Mouse (Mus musculus): ENCODE results near the gene BC037034. TPM values are rescaled to one million over a fixed set of nuclear protein-coding genes. Genes with fewer than 3 reads are reported as not detected.

Gene BC037034
- polyA plus RNA-seq (2017; shearing (Covaris generic)), result 19.9 TPM

GRCm38 (mm10) chr5:138263260-138264206 is at the start of gene BC037034:
Gene BC037034, minus strand, starts transcription at chr5:138264033.

GRCm38 (mm10) chr5:138279585-138280424 is 16.0 kb upstream of the BC037034 start, which contains the start of the genes Gm43720, Gpc2 and Stag3:
Gene Gm43720, minus strand, starts transcription at chr5:138279958.
Gene Gpc2, minus strand, starts transcription at chr5:138280005.
Gene Stag3, plus strand, starts transcription at chr5:138280240.

GRCm38 (mm10) chr5:138272409-138272923 is 8.6 kb upstream of the BC037034 start, which contains the start of gene Gal3st4:
Gene Gal3st4, minus strand, starts transcription at chr5:138272840.

GRCm38 (mm10) chr5:138255353-138256093 is 8.3 kb downstream of the BC037034 start, which contains the start of gene Lamtor4:
Gene Lamtor4, plus strand, starts transcription at chr5:138255482.

GRCm38 (mm10) chr5:138225700-138226099 is 38.1 kb downstream of the BC037034 start, which contains the start of gene Nxpe5:
Gene Nxpe5, plus strand, starts transcription at chr5:138225898.

Other genes starting within 250 kb of the BC037034 start
- gene Smok3a, start 242.8 kb downstream of the BC037034 start, polyA plus RNA-seq (2017; shearing (Covaris generic)), result not detected
- 0.73 TPM for gene Smok3b, start 242.6 kb downstream of the BC037034 start, polyA plus RNA-seq (2017; shearing (Covaris generic))
- 0.84 TPM for gene Smok3c, start 210.8 kb downstream of the BC037034 start, polyA plus RNA-seq (2017; shearing (Covaris generic))
- 14.6 TPM for gene Zkscan1, start 178.9 kb downstream of the BC037034 start, polyA plus RNA-seq (2017; shearing (Covaris generic))
- gene Zscan21, start 147.1 kb downstream of the BC037034 start, polyA plus RNA-seq (2017; shearing (Covaris generic)), result 28.0 TPM
- 6.6 TPM for gene Zfp113, start 108.3 kb downstream of the BC037034 start, polyA plus RNA-seq (2017; shearing (Covaris generic))
- 119 TPM for gene Cops6, start 103.0 kb downstream of the BC037034 start, polyA plus RNA-seq (2017; shearing (Covaris generic))
- 9.5 TPM for gene Ap4m1, start 92.0 kb downstream of the BC037034 start, polyA plus RNA-seq (2017; shearing (Covaris generic))
- 56.4 TPM for gene Mcm7, start 91.6 kb downstream of the BC037034 start, polyA plus RNA-seq (2017; shearing (Covaris generic))
- 36.5 TPM for gene Taf6, start 76.6 kb downstream of the BC037034 start, polyA plus RNA-seq (2017; shearing (Covaris generic))
- 12.2 TPM for gene Cnpy4, start 76.5 kb downstream of the BC037034 start, polyA plus RNA-seq (2017; shearing (Covaris generic))
- gene Mblac1, start 69.7 kb downstream of the BC037034 start, polyA plus RNA-seq (2017; shearing (Covaris generic)), result not detected
- 0.55 TPM for gene Nxpe5, start 38.1 kb downstream of the BC037034 start, polyA plus RNA-seq (2017; shearing (Covaris generic))
- 35.9 TPM for gene Lamtor4, start 8.6 kb downstream of the BC037034 start, polyA plus RNA-seq (2017; shearing (Covaris generic))
- not detected for gene Gal3st4, start 8.8 kb upstream of the BC037034 start, polyA plus RNA-seq (2017; shearing (Covaris generic))
- 0.18 TPM for gene Gm43720, start 15.9 kb upstream of the BC037034 start, polyA plus RNA-seq (2017; shearing (Covaris generic))
- gene Gpc2, start 16.0 kb upstream of the BC037034 start, polyA plus RNA-seq (2017; shearing (Covaris generic)), result 0.67 TPM
- gene Stag3, start 16.2 kb upstream of the BC037034 start, polyA plus RNA-seq (2017; shearing (Covaris generic)), result 1.1 TPM
- gene Pvrig, start 77.9 kb upstream of the BC037034 start, polyA plus RNA-seq (2017; shearing (Covaris generic)), result 5.2 TPM
- gene Zfp157, start 177.4 kb upstream of the BC037034 start, polyA plus RNA-seq (2017; shearing (Covaris generic)), result 8.0 TPM

All from effector memory CD4-positive, alpha-beta T cell, adult 7 months (primary cell).